Mouse (Mus musculus): ENCODE results near the gene Ube2d2b.

The Ube2d2b gene

DNA sequence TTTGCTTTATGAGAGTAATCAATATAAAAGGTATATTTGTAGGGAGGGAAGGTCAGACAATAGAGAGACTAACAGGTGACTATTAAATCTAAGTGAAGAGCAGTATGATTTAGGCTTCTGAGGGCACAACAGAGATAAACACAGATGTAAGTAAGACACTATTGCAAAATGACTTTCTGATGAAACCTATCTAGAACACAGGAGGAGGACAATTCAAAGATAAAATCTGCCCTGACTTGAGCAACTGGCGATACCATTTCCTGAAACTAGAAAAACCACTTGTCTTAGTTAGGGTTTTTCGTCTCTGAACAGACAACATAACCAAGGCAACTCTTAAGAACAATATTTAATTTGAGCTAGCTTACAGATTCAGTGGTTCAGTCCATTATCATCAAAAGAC, 25.6 kb downstream of the Ube2d2b start:
- no peak for DNase-seq

DNA sequence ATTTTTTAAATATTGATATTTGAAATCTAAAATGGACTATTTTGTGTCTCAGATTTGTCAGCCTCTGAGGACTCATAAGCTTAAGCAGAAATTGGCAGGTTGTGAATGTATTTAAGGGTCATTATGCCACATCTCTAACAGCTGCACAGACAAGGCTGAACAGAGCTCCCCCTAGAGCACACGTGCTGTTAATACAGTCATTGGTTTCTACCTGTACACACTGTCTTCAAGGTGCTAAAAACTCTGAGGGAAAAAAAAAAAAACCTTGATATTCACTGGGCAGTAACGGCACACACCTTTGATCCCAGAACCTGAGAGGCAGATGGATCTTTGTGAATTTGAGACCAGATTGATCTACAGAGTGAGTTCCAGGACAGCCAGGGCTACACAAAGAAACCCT, 29.1 kb downstream of the Ube2d2b start:
- no peak for DNase-seq

DNA sequence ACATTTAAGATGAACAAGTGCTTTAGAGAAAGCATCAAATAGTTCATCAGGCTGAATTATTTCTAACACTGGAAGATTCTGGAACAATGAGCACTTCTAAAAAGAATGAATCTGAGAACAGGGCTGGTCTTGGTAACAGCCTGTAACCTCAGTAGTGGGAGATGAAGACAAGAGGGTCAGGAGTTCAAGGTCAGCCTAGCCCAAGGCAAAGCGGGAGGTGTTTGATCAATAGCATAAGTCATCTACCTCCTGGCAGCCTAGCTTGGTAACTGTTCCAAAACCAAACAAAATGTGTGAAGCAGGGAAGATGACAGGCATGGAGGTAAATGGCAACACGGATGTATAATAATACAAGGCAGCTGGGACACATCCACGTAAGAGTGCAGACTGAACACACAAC, 34.1 kb downstream of the Ube2d2b start:
- no peak for DNase-seq

DNA sequence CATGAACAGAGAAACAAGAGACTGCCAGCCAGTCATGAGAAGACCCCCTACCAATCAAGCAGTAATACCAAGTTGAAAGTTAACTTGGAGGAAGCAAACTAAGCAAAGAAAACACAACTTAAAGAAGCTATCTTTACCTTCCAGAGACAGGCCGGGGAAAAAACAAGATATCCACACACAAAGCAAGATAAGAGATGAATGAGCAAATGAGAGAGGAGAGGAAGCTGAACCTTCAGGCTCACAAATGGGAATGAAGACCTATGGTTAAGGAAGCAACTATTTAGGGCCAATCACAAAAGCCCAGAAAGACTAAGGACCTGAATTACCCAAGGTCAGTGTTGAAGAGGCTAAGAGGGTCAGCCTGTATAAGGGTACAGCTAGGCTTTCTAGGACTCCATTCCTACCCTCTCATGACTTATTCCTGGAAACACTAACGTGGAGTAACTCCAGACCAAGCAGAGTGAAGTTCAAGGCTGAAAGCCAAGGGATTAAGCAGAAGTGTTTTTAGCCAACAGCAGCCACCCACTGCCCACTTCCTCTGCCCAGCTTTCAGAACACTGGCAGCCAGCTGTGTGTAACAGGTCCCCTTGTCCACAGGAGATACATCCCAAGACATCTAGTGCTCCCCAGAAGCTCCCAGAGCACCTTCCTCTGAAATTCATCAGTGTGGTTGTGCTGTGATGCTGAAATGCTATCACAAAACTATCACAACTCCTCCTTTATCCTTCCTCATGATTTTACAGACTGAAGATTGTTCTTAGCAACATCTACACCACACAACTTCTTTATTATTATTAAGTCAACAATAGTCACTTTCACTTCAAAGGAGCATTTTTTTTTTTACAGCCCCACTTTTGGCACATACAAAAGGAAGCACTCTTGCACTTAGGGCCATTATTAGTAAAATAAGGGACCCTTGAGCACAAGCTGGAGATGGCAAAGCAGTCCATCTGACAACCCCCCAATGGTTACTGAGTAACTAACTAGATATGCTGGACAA, 36.5 kb downstream of the Ube2d2b start:
- DNase-seq: no peak

DNA sequence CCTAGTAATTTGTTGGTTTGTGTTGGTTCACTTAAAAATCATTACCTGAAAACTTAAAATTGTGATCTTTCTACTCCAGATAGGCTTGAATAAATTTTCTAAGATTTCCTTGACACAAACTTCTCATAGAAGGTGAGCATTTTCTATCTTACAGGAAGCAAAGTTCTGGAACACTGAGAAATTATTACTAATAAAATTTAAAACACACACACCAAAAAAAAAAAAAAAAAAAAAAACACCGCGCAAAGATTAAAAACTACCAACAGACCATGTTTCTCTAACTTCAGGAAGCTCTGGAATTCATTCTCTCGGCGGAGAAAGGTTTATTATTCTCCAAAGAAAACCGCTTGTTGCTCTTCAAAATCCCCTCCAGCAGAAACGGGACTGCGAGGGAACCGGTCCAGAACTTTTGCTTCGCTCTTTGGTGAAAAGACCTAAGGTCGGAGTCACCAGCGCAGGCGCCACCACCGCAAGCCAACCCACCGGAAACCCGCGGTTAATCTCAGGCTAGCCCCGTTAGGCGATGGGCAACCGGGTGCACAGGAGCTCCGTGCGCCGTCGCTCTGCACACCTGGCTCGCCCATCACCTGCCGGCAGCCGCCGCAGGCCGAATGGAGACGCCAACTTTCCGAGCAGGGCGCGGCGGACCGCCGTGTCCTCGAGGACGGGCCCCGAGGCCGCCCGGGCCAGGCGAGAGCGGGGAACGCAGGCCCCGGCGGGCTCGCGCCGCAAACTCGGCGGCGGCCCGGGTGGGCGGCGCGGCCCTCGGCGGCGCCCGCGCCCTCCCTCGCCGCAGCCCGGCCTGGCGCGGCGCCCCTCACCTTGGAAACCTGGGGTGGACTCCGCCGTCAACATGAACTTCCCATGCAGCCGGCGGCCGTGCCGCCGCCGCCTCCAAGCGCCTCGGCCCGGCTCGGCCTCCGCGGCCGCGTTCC, 38.3 kb downstream of the Ube2d2b start:
- DNase-seq: no peak

DNA sequence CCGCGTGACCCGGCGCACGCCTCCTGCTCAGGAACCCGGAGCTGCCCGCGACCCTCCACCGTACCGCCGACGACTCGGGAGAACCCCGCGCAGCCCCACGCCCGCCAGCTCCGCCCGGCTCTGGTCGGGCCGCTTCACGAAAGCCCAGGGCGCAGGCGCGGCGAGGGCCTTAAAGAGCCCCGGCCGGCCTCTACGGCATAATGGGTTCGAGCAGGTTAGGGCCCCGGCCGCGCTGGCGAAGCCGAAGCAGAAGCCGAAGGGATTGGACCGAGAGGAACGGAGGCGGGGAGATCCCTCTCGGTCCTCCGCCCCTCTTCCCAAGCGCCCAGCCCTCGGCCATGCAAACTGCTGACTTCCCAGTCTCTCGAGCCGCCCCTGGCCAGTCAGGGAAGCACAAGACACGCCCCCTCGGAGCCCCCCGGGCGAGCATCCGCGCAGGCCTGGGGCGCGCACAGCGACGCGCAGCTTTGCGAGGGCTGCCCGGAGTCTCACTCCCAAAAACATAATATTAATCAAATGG, 39.1 kb downstream of the Ube2d2b start:
- peak; percentile 87 for DNase-seq

DNA sequence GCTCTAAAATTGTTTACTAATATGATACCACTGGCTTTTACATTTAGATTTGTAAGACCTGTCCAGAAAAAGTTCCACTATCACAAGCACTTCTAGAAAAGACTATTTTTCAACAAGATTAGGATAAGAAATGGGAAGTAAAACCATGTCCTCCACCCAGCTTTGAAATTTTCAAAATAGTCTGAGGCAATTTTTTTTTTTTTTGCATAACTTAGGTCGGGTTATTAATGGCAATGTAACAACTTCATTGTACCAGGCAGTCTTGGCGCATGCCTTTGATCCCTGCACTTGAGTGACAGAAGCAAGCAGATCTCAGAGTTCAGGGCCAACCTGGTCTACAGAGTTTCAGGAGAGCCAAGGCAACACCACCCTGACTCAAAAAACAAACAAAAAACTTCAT, 39.8 kb downstream of the Ube2d2b start:
- DNase-seq: no peak

DNA sequence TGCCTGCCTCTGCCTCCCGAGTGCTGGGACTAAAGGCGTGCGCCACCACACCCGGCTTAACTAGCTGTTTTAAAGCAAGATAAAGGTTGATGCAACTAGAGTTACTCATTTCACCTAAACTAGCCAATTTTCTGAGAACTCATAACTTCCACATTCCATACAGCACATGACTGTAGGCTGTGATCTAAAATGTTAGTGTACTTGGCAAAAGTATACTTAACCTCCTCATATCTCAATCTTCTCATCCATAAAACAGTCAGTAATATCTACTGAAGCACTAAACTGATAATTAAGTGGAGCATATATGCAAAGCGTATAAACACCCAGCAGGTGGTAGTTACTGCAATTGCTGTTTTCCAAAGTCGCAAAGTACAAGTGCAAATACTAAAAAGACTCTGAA, 43.4 kb downstream of the Ube2d2b start:
- no peak for DNase-seq

DNA sequence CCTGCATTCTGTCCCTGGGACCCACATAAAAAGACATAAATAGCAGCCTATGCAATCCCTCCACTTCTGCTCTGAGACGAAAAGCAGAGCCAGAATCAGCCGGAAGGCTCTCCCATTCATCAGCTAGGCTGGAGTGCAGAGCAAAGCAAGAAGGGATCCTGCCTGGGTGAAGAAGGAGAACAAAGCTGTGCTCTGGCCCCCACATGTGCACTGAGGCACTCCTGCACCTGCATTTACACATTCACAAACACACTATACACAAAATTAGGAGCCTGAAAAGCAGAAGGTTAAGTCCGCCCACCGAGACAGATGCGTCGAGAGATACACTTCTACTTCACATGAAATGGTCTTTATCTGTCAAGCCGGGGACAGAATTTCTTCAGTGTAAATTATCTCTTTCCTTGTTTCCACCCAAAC, 44.0 kb downstream of the Ube2d2b start:
- DNase-seq: no peak

DNA sequence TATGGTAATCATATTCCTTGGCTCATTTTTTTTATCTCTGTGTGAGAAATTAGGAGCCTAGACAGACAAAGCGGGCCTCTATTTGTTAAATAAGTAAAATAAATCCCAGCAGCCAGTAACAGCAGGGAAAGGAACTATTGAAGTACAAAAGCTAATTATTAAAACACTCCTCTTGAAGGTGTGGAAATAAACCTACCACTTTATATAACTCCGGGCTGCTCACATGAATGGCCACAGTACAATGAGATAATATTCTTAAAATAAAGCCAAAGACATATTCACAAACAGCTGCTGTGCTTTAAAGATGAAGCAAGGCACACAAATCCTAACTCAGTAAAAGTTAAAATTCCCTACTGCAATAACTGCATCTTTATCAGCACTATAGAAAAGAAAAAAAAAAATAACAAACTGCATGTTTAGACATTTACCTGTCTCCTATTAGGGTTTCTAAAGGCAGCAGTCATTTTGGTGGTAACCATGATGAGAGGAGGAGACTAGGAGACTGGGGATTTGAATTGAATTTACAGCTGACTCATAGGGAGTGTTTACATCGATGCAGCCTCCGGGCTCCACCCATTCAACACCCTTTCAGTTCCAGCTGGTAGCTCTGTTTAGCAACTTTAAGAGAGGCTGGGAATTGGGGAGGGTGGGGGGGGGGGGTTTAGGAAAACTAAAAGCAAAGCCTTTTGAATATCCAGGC, 44.8 kb downstream of the Ube2d2b start, which contains the start of gene Evi5:
TSS of gene Evi5 (minus strand) at position 547 of the 700 bp plus-strand sequence.
- DNase-seq: no peak

DNA sequence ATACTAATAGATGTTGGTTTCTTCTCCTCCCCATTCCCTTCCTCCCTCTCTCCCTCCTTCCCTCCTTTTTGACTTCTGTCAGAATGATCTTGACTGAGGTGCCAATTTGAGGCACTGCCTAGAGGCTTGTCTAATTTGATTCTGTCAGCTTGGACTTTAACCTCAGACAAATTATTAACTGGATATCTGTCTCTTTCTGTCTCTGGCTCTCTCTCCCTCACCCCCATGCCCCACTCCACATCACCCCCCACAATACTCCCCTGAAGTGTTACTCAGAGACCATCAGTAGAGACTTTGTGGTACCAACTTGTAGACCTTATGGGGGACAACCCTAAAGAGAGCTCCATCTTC, 45.3 kb downstream of the Ube2d2b start:
- no peak for DNase-seq

DNA sequence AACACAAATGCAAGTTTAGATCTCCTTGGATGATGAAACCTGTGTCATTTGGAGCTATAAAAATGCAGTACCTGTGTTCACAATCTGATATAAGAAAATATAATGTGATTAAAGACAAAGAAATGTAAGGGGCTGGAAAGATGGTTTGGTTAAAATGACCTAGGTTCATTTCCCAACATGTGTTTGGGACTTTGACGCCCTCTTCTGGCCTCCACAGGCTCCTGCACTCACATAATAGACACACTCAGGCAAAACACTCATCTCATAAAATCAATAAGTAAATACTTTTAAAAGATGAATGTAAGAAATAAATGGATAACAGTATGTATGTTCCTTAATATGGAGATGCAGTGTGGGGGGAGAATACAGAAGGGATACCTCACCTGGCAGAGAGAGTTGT, 47.2 kb downstream of the Ube2d2b start:
- no peak for DNase-seq

DNA sequence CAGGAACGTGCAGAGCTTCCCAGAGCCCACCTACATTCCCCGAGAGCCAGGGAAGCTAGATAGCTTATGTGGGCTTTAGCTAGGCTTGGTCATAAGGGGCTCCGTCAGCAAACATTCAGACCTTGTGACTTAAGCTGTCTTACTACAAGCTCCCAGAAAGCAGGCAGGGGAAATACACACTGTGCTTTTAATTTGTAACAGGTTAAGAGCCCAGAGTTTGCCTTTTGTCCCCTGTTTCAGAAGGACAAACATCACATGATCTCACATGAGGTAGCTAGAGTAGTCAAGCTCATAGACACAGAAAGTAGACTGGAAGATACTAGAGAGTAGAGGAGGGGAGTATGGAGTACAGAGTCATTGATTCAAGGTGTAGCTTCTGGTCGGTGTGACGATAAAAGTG, 50.8 kb downstream of the Ube2d2b start:
- no peak for DNase-seq

Data from cerebellum, adult 11 months (tissue).